Mouse (Mus musculus) liver, adult 2 months (tissue): ENCODE data around the gene 9030025P20Rik. TPM values are rescaled to one million over a fixed set of nuclear protein-coding genes. Genes with fewer than 3 reads are reported as not detected.
"Not testable (repeated sequence)": the region's sequence is repeated elsewhere in the genome, so short reads cannot be mapped to it uniquely, and the experiment has no call there.

Source experiments
- DNase-seq: peaks from one replicate; pipeline ENCODE4 v3.0.0-alpha.2; 2011; ENCODE audit warnings: low read depth, low spot score; ENCODE audit errors: extremely low read depth
- H3K27ac ChIP-seq: fragments of 200-500 bp; replicated peaks from 2 replicates; pipeline ENCODE4 v1.5.1; 2012; ENCODE audit warnings: low read depth, mild to moderate bottlenecking, control low read depth, inconsistent platforms, low read length; ENCODE audit not compliant: insufficient read depth
- H3K27me3 ChIP-seq: fragments of 200-500 bp; 2 replicates; pipeline ENCODE4 v1.6.1; 2012; ENCODE audit warnings: mild to moderate bottlenecking, moderate library complexity, low read length, inconsistent platforms; ENCODE audit not compliant: control insufficient read depth, insufficient read depth
- H3K36me3 ChIP-seq: fragments of 200-500 bp; 2 replicates; pipeline ENCODE4 v1.6.1; 2012; ENCODE audit warnings: low read length, inconsistent platforms; ENCODE audit not compliant: control insufficient read depth, insufficient read depth
- H3K4me1 ChIP-seq: fragments of 200-500 bp; 2 replicates; pipeline ENCODE4 v1.6.1; 2011; ENCODE audit warnings: low read length; ENCODE audit not compliant: control insufficient read depth, insufficient read depth
- H3K4me3 ChIP-seq: fragments of 200-500 bp; 2 replicates; pipeline ENCODE4 v1.5.1; 2011; ENCODE audit warnings: low read depth, mild to moderate bottlenecking, control low read depth, low read length, moderate library complexity; ENCODE audit not compliant: insufficient read depth
- H3K79me2 ChIP-seq: fragments of 200-500 bp; 2 replicates; pipeline ENCODE4 v1.6.1; 2012; ENCODE audit warnings: inconsistent platforms, mild to moderate bottlenecking, low read length, moderate library complexity; ENCODE audit not compliant: control insufficient read depth, insufficient read depth
- H3K9ac ChIP-seq: fragments of 200-500 bp; 2 replicates; pipeline ENCODE4 v1.6.1; 2012; ENCODE audit warnings: low read depth, mild to moderate bottlenecking, control low read depth, inconsistent platforms, low read length
- CTCF ChIP-seq: fragments of 200-500 bp; IDR thresholded peaks from 2 replicates; pipeline ENCODE4 v1.5.1; 2011; ENCODE audit warnings: low read depth, low read length, control low read depth
- POLR2A ChIP-seq: fragments of 200-500 bp; IDR thresholded peaks from 2 replicates; pipeline ENCODE4 v1.6.1; 2011; ENCODE audit warnings: low read length, control low read depth; ENCODE audit not compliant: insufficient read depth; ENCODE audit errors: extremely low read depth
- WGBS: fragments of 180-500 bp; shearing (Covaris S2); methylation state at CpG from one replicate; pipeline ENCODE4 v1.1.7; 2018; 5-methylcytosine and 5-hydroxymethylcytosine counted together
- polyA plus RNA-seq: library from polyadenylated mRNA; depleted of rRNA; stranded (reverse); fragments of >200 nt; gene quantifications from 2 replicates; pipeline ENCODE4 v1.2.3, GENCODE M21; 2012; rRNA removed
- total RNA-seq: library from RNA; depleted of rRNA; stranded (reverse); fragments of >200 nt; gene quantifications from 2 replicates; pipeline ENCODE4 v1.2.3, GENCODE M21; 2014; rRNA removed

Gene 9030025P20Rik
- 6.6 and 7.4 TPM in 2 replicates for total RNA-seq
- 3.5 and 4.6 TPM in 2 replicates for polyA plus RNA-seq

GRCm38 (mm10) chr17:14978362-14979038 lies at the start of gene 9030025P20Rik, which contains the start of gene Gm3417:
Gene 9030025P20Rik, plus strand, starts transcription at chr17:14978468.
Gene Gm3417, minus strand, starts transcription at chr17:14978790.
- not testable (repeated sequence) for H3K4me1 ChIP-seq, H3K27me3 ChIP-seq, H3K4me3 ChIP-seq, H3K79me2 ChIP-seq, DNase-seq, H3K9ac ChIP-seq, H3K36me3 ChIP-seq, H3K27ac ChIP-seq
- no CpG with 5 or more reads among the region's 60 CpGs for WGBS

- Histone ChIP-seq H3K27me3 (no peaks in the 10 kb centered on the region), H3K4me3 (no peak overlapping the region), H3K79me2 (no peaks in the 10 kb centered on the region), H3K36me3 (no peaks in the 10 kb centered on the region), H3K9ac (no peak overlapping the region), H3K27ac (no peak overlapping the region), H3K4me1 (no peaks in the 10 kb centered on the region)
- 69% methylated on average over 5 of the region's 5 CpGs for WGBS
- no peak for DNase-seq
- TF ChIP-seq CTCF (no peak), POLR2A (no peak)
These were observed 49.6 kb upstream of the 9030025P20Rik start for GRCm38 (mm10) chr17:14928631-14929030.

- no peaks in the 10 kb centered on the region for H3K27me3 ChIP-seq
- TF ChIP-seq CTCF, result no peak
- no peak for TF ChIP-seq POLR2A
- H3K4me3 ChIP-seq, result no peak overlapping the region
- H3K9ac ChIP-seq, result no peak overlapping the region
- H3K36me3 ChIP-seq, result no peaks in the 10 kb centered on the region
- no peaks in the 10 kb centered on the region for H3K4me1 ChIP-seq
- DNase-seq, result no peak
- no peak overlapping the region for H3K27ac ChIP-seq
- no peaks in the 10 kb centered on the region for H3K79me2 ChIP-seq
- 85% methylated on average over 7 of the region's 7 CpGs for WGBS
These were observed 47.6 kb upstream of the 9030025P20Rik start for GRCm38 (mm10) chr17:14930697-14931096.

GRCm38 (mm10) chr17:14931469-14931868 lies 46.8 kb upstream of the 9030025P20Rik start:
- TF ChIP-seq POLR2A, result no peak
- TF ChIP-seq CTCF, result no peak
- Histone ChIP-seq H3K4me3 (no peak overlapping the region), H3K79me2 (no peaks in the 10 kb centered on the region), H3K36me3 (no peaks in the 10 kb centered on the region), H3K27me3 (no peaks in the 10 kb centered on the region), H3K9ac (no peak overlapping the region), H3K4me1 (no peaks in the 10 kb centered on the region), H3K27ac (no peak overlapping the region)
- WGBS, result 84% methylated on average over 5 of the region's 5 CpGs
- no peak for DNase-seq

- not testable (repeated sequence) for H3K4me1 ChIP-seq, H3K4me3 ChIP-seq, DNase-seq, H3K9ac ChIP-seq, H3K27me3 ChIP-seq, H3K36me3 ChIP-seq, H3K27ac ChIP-seq, H3K79me2 ChIP-seq
- 82% methylated on average over 14 of the region's 14 CpGs for WGBS
These were observed 43.0 kb upstream of the 9030025P20Rik start for GRCm38 (mm10) chr17:14935280-14935679.

GRCm38 (mm10) chr17:14935841-14936605 lies 42.2 kb upstream of the 9030025P20Rik start:
- TF ChIP-seq POLR2A, result no peak
- TF ChIP-seq CTCF, result no peak
- 79% methylated on average over 5 of the region's 5 CpGs for WGBS

GRCm38 (mm10) chr17:14942181-14942580 lies 36.1 kb upstream of the 9030025P20Rik start:
- not testable (repeated sequence) for H3K36me3 ChIP-seq, H3K27me3 ChIP-seq, H3K27ac ChIP-seq, H3K9ac ChIP-seq, DNase-seq, H3K79me2 ChIP-seq, H3K4me3 ChIP-seq, H3K4me1 ChIP-seq
- 77% methylated on average over 6 of the region's 6 CpGs for WGBS

More at GRCm38 (mm10) chr17:14935841-14936605, 42.2 kb upstream of the 9030025P20Rik start:
- H3K27ac ChIP-seq, result no peak overlapping the region
- no peak overlapping the region for H3K9ac ChIP-seq
- H3K4me1 ChIP-seq, result no peaks in the 10 kb centered on the region
- no peak for DNase-seq
- H3K27me3 ChIP-seq, result no peaks in the 10 kb centered on the region
- H3K36me3 ChIP-seq, result no peaks in the 10 kb centered on the region
- no peaks in the 10 kb centered on the region for H3K79me2 ChIP-seq
- no peak overlapping the region for H3K4me3 ChIP-seq
